Mouse (Mus musculus): Measurements from ENCODE around the gene Apoc2. TPM values are rescaled to one million over a fixed set of nuclear protein-coding genes. Genes with fewer than 3 reads are reported as not detected.
A peak's percentile ranks its signal among the peaks of the same experiment; 100 is the strongest.

Gene Apoc2
- total and polyA plus RNA-seq, 3 experiments, result not detected

DNA sequence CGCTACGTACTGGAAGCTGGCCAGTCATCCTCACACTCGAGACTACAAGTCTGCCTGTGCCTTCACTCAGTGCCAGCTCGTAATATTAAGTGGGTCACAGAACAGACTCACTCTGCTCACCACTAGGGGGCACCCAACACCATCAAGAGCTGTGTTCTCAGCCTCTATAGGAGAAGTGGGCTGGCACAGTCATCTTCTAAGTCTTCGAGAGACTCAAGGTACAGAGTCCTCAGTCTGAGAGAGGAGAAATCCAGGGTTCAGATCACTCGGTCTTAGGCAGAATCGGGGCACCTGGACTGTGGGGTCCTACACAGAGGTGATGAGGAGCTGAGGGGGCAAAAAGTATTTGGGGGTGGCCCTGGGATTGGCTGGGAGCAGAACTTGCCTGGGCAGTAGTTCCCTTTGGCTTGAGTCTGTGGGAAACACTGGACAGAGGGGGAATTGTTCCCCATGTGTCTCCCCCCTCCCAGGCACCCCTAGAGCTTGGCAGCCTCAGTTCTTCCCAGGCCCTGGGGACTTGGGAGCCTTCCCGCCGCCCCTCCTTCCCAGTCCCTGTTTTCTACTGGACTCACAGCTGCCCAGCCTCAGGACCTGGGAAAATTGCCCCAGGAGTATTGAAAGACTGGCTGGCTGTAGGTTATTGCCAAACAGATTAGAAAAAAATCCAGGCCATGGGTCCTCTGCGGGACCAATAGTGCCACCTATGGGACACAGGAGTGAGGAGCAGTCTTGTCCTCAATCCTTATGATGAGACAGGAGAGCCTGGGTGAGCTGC, 8.6 kb downstream of the Apoc2 start:
- TF ChIP-seq MXI1 (IDR thresholded peaks at IDR 0.05; ENCODE audit: low read depth, low read length) (no peak; the same call in 1 of the 2 replicates), E2F4 (IDR thresholded peaks at IDR 0.05; ENCODE audit: borderline replicate concordance, low read depth, low read length) (no peak), CTCF (IDR thresholded peaks at IDR 0.05 in 2 of 3, conservative IDR thresholded peaks at IDR 0.05 in 1 of 3; ENCODE audit: control insufficient read depth in 1 of 3, insufficient read depth in 1 of 3, low read depth in 2 of 3, low read length in 3 of 3, poor library complexity in 1 of 3, severe bottlenecking in 1 of 3) (peak; percentile 87 to 99 (median 91)), ZKSCAN1 (IDR thresholded peaks at IDR 0.05; ENCODE audit: low read depth, low read length) (no peak), JUND (IDR thresholded peaks at IDR 0.05; ENCODE audit: low read depth, low read length) (no peak), MAZ (IDR thresholded peaks at IDR 0.05; ENCODE audit: low read depth, low read length) (0 out of 2 replicates have a peak, but pooled peaks have one; percentile 32), GABPA (IDR thresholded peaks at IDR 0.05; ENCODE audit: low read depth, low read length) (no peak), TAL1 (IDR thresholded peaks at IDR 0.05; ENCODE audit: low read length) (no peak), CHD2 (IDR thresholded peaks at IDR 0.05; ENCODE audit: low read length) (no peak), BHLHE40 (IDR thresholded peaks at IDR 0.05; ENCODE audit: borderline replicate concordance, low read depth, low read length) (no peak), NELFE (IDR thresholded peaks at IDR 0.05; ENCODE audit: low read depth, low read length) (no peak), SIN3A (IDR thresholded peaks at IDR 0.05; ENCODE audit: low read length) (peak; percentile 55), POLR2AphosphoS2 (IDR thresholded peaks at IDR 0.05; ENCODE audit: low read length) (no peak), POLR2AphosphoS5 (IDR thresholded peaks at IDR 0.05; ENCODE audit: borderline replicate concordance, low read depth, low read length) (no peak), ZC3H11A (IDR thresholded peaks at IDR 0.05; ENCODE audit: low read depth, low read length) (peak; percentile 89), NRF1 (IDR thresholded peaks at IDR 0.05; ENCODE audit: insufficient read depth, low read depth, low read length, poor library complexity, severe bottlenecking) (no peak), ZNF384 (IDR thresholded peaks at IDR 0.05; ENCODE audit: low read depth, low read length) (peak; percentile 89), RAD21 (IDR thresholded peaks at IDR 0.05; ENCODE audit: low read depth, low read length) (peak; percentile 96), USF2 (IDR thresholded peaks at IDR 0.05; ENCODE audit: borderline replicate concordance in 1 of 2, insufficient read depth in 1 of 2, low read depth in 1 of 2, low read length in 2 of 2) (no peak), CHD1 (IDR thresholded peaks at IDR 0.05; ENCODE audit: low read depth, low read length) (no peak), EP300 (IDR thresholded peaks at IDR 0.05; ENCODE audit: low read depth in 1 of 2, low read length in 2 of 2) (no peak), TCF12 (IDR thresholded peaks at IDR 0.05; ENCODE audit: low read depth, low read length) (no peak), SMC3 (IDR thresholded peaks at IDR 0.05; ENCODE audit: low read depth, low read length) (peak; percentile 90), KAT2A (conservative IDR thresholded peaks at IDR 0.05; ENCODE audit: low read depth, low read length) (no peak), HCFC1 (IDR thresholded peaks at IDR 0.05; ENCODE audit: low read depth, low read length) (peak; percentile 36; the same call in 1 of the 2 replicates), RCOR1 (IDR thresholded peaks at IDR 0.05; ENCODE audit: low read depth, low read length) (no peak), GATA1 (IDR thresholded peaks at IDR 0.05; ENCODE audit: low read depth, low read length) (no peak), MYB (IDR thresholded peaks at IDR 0.05; ENCODE audit: low read depth, low read length) (no peak), MEF2A (IDR thresholded peaks at IDR 0.05; ENCODE audit: extremely low read depth, insufficient replicate concordance, low read depth, low read length, poor library complexity, severe bottlenecking) (no peak), ETS1 (IDR thresholded peaks at IDR 0.05; ENCODE audit: low read depth, low read length) (no peak)
- Histone ChIP-seq H3K36me3 (ENCODE audit: control insufficient read depth in 1 of 2, insufficient read depth in 2 of 2, low read length in 2 of 2) (peaks cover 0 to 7% of the 10 kb centered on the region in 2 experiments; a peak in 2 of 4 replicates), H3K9ac (ENCODE audit: control insufficient read depth, low read depth, low read length, poor library complexity, severe bottlenecking) (peak overlapping the region; percentile 43), H3K4me1 (ENCODE audit: control insufficient read depth in 1 of 2, insufficient read depth in 2 of 2, low read length in 2 of 2) (peaks cover 4% of the 10 kb centered on the region in 2 experiments; a peak in 3 of 4 replicates), H3K27me3 (ENCODE audit: control insufficient read depth in 1 of 2, insufficient read depth in 2 of 2, low read length in 2 of 2) (no peaks in the 10 kb centered on the region), H3K27ac (ENCODE audit: control insufficient read depth, low read depth, low read length) (no peak overlapping the region), H3K9me3 (replicated peaks; ENCODE audit: insufficient read depth, low read length) (no peaks in the 10 kb centered on the region), H3K79me2 (ENCODE audit: control insufficient read depth, insufficient read depth, low read length, poor library complexity) (peaks cover 7% of the 10 kb centered on the region), H3K4me3 (ENCODE audit: control insufficient read depth in 1 of 2, insufficient read depth in 1 of 2, low read depth in 2 of 2, low read length in 2 of 2) (peak overlapping the region in 1 of 2 experiments; percentile 21; a peak in 2 of 4 replicates)
- peak; percentile 96 for DNase-seq (ENCODE audit: low read depth, low spot score)
